Mouse (Mus musculus) Muller cell, postnatal 12 days (primary cell): ENCODE measurements around the gene Hbp1.

ENCODE experiments used
- DNase-seq: peaks from one replicate; pipeline ENCODE4 v3.0.0-alpha.2; 2015; ENCODE audit errors: inconsistent ontology term

Hbp1 gene

DNA sequence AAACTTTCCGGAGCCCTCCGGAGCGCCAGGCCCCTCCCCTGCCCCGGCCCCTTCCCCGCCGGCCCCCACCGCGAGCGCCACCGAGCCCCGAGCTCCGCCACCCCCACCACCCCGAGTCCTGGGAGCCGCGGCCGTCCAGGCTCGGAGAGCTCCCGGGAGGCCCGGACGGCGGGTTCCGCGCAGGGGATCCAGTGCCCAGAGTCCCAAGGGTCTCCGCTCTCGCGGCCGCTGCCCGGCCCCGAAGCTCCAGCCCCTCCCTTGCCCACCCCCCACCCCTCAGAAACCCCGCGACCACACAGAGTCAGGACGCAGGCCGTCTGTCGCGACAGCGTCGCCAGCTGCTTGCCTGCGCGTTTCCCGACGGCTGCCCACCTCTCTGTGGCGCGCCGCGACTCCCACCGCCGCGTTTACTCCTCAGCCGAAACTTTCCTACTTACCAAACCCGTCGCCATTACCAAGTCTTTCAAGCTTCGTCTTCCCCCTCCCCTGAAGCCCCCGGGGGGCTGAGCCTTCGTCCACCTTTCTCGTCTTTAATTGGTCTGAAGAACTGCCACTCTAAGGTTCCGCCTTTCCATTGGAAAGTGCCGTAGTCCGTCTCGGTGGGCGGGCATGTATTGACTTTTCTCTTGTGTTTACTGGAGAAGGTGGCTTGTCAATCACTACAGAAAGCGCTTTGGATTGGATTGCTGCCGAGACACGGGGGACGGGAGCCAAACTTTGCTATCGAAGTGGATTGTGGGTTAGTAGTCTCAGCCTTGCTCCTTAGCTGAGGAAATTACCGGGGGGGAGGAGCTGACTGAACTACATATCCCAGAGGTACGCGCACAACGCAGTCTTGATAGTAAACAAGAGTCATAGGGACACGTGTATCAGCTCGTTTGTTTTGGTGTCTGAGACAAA, at the start of gene Hbp1:
Gene Hbp1 (minus strand): TSS at position 777 of the 900 bp plus-strand sequence.
- DNase-seq: peak; percentile 100

DNA sequence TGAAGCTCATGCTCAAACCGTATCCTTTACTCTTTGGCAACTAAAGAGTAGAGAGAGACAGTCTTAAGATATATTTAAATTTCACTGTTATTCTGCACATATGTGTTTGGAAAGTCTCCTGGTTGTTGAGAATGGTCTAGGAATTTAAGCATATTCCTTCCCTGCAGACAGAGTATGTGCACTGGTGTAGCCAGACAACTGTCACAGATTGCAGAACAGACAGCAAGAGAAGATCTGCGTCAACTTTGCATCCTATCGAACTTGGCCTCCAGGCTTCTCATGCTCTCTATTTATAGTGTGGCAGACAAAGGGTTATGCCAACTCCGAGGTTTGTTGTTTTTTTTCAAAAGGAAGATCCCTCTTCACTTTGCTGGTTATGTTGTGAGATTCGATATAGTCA, 48.4 kb upstream of the Hbp1 start:
- DNase-seq: no peak

DNA sequence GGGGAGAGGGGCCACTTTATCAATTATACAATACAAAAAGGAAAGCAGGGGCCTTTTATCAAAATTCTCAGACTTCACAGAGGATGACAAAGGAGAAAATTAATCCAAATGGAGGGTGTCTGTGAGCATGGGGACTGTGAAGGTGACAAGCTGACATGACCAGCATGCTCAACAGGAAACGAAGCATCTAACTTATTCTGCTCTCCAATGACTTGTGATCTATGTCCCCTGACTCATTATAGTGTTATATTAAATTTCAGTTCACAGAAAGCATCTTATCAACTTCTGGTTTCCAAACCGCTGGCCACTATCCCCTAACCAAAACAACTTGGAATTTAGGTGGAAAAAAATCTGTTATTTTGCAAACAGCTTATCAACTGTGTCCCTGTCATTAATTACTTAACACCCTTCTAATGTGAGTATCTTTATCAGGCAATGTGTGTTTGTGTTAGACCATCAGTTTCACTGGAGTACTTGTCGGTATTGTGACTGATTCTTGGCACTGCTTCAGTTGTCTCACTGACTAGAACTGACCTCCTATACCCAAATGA, 47.1 kb upstream of the Hbp1 start:
- DNase-seq: no peak

DNA sequence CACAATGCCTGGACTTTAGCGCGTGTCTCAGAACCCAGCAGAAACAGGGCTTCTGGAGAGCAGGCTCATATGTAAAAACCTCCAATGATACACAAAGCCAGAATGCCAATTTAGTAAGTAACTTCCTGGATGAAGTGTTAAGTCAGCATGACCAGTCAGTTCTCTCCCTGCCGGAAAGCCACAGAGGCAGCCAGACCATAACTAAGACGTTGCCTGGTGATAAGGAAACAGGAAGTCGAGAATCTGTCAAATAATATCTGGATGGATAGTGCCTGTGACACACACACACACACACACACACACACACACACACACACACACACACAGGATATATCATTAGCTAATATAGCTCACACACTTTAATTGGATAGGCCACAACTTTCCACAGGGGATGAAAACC, 46.5 kb upstream of the Hbp1 start:
- no peak for DNase-seq

DNA sequence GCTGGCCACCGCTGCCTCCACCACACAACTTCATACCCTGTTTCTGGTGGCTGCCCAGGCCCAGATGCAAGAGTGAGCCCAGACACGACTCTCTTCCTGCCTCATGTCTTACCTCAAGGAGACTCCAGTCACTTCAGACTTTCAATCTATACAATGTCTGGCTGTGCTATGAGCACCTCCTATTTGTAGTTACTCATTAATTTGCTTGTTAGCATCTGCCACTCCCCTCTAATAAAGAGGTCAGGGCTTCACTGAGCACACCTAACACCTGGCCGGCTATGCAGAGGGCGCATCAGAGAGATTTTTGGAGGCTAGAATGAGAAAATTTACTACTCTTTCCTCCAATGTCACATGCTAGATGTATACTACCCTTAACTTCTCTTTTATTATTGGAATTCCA, 40.2 kb upstream of the Hbp1 start:
- DNase-seq: no peak

DNA sequence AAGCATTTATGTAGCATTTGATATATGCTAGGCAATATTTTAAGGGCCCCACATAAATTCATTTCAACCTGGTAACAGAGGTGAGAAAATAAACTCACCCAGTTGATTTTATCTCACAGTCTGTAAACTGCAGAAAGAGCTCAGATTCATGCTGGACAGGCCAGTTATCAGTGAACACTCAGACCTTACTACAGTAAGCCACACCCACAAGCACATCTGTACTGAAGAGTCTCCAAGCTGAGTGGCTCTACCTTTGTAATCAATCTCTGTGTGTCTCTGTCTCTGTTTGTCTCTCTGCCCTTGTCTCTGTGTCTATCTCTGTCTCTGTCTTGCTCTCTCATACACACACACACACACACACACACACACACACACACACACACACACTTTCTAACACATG, 39.4 kb upstream of the Hbp1 start:
- DNase-seq: no peak

DNA sequence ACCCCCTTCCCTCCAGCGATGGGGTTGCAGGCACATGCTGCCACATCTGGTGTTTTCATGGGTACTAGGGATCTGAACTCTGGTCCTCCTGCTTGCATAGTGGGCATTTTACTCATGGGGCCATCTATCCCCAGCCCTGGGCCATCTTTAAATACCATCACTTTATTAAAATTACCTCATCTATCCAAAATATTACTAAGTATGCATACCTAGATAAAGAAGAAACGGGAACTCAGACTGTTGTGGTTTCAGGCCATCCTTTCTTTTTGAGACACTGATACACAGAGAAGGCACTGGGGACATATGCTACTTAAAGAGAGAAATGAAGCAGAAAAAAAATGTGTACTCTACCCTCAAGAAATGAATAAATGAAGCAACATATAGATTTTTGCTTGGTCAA, 36.1 kb upstream of the Hbp1 start:
- no peak for DNase-seq

DNA sequence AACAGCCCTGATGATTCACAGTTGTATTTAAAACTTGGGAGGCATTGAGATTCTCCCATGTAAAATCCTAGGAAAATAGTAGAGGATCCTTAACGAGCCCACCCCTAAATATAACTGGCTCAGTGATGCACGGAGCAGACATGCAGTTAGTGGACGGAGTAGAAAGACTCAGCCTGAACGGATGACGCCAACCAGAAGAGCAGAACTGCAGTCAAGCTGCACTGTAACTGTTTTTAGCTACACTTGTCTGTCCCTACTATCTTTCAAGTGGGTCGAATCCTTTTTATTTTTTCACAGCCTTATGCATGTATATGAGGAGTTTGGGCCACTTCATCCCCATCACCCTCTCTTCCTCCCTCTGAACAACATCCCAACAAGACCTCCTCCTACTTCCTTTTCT, 35.4 kb upstream of the Hbp1 start:
- no peak for DNase-seq

DNA sequence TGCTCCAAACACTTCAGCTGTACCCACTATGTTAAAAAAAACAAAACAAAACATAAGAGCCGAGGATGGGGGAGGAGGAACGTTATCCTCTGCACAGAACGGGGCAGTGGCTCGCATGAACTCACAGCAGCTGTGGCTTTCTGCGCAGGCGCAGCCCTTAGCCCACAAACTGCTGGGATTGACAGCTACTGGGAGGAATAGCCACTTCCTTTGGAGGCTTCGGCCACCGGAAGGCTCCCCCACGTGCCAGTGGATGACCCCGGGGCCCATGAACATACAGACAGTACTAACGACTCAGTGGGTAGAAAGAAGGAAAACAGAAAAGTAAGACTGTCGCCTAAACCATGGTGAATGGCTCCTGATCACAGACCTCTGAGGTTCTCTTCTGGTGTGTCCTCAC, 34.3 kb upstream of the Hbp1 start:
- DNase-seq: no peak

DNA sequence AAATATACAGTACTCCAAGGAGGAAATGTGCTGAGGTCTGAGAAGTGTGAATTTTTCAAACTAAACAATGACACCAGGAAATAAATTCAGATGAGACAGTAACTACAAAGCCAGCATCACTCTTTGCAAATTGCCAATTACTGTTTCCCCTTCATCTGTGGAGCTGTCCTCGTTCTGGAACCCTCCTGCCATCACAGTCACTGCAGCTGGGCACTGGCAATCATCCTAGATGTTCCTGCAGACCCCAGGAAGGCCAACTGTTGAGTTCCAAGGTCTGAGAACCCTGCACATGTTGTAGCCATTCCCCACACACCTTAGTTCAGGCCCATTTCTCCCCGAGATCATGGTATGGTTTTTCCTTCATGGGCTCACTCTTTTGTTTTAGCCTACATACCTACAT, 33.9 kb upstream of the Hbp1 start:
- DNase-seq: no peak

DNA sequence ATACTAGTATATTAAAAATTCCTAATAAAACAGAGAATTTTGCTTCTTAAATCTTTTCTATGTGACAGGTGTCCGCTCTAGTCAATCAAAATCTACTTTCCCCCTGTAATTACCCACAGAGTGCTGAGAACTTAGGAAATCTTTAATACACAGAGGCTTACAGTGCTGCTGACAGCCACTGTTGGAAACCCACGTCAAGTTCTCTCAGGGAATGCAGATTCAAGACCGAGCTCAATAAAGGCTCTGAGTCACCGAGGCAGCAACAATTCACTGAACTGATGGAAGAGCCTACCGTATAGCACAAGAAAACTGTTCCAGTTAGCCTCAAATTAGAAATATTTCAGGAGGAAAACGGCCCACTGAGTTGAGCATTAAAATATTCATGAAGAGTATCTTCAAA, 33.4 kb upstream of the Hbp1 start:
- DNase-seq: peak; percentile 30

DNA sequence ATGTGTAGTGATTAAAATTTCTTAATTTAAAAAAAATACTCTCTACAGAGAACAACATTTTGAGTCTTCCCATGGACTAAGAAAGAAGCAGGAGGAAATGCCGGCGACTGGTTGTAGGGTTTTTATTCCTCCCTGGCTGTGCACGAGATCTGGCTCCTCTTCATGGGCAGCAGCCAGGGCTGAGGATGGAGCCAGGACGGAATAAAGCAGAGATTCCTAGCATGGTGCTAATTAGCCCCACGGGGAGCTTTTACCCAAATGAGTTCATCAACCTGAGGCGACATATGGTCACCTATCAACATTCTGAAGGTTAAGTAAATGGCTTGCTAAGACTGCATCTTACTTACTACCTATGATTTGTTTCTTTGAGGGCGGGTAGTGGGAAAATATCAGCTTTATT, 32.9 kb upstream of the Hbp1 start:
- DNase-seq: no peak

DNA sequence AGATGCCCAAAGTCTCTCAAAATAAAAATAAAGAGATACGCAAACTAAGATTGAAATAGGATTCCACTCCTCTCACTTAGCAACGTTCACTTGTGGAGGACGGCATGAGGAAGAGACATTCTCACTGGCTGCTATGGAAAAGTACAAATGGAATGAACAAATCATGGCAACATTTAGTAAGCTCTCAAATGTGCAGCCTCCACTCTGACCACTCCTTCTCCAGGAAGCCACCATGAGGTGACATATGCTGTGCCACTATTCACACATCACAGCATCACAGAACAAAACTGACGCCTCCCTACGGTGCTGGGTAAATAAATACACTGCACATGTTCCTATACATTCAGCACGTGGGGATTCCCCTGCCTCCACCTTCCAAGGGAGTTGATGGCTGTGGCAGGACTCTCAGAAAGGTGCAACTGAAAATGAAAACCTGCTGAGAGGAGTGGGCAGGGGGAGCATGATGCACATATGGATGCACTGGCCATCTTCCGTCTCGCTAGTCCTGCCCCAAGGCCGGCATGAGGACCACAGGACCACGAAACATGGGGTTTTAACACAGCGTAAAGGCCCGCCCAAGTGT, 27.4 kb upstream of the Hbp1 start:
- DNase-seq: no peak

DNA sequence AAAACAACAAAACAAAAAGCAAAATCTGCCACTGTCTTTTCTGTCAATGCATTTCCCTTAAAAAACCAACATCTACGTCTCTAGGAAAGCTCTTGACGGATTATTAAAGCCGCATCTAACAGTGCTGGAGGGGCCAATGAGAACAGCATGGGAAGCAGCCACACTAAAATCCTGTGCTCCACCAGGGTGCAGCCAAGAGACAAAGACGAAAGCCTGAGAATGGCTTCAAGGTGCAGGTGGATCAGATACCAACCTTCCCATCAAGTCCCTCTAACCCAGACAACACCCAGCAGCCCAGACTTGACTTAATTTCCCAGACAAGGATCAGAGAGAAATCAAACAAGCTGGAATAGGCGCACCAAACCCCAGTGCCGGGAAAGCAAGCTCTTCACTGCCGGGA, 26.2 kb upstream of the Hbp1 start:
- no peak for DNase-seq

DNA sequence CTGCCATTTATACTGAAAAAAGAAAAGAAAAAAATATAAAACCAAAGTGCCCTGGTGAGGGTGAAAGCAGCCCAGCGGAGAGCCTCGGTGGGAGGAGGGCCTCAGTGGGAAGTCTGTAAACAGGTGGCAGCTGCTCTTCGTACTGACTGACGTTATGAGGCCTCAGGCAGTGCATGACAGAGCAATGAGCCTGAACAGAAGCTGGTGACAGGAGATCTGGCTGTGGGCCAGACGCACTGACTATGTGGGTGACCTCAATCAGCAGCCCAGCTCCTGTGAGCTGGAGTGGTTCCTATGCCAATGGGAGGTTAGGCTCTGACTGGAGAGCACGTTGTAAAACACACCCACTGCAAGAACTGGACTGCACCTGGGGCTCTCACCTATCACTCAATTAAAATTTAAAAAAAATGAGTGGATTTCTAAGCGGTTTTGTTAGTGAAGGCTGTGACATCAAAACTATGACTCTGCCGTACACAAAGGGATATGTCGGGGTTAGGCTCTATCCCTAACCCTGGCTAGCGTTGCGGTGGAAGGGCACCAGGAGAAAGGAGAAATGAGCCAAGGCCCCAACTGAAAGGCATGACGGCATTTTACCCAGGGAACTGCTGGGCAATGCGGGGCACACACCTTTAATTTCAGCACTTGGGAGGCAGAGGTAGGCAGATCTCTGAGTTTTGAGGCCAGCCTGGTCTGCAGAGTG, 23.3 kb upstream of the Hbp1 start:
- DNase-seq: peak; percentile 90

DNA sequence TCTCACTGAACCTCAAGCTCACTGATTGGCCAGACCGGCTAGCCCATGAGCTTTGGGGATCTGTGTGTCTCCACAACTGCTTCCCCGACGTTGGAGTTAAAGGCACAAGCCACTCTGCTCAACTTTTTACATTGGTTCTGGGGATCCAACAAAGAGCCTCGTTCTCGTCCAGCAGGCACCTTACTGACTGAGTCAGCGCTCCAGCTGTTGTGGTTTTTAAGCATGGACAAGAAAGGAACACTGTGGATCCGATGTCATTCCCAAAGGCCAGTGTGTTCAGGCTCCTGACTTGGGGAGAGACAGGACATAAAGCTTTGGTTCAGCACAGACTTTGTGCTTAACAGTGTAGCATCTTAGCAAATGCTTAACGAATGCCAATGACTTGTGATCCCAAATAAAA, 21.2 kb upstream of the Hbp1 start:
- DNase-seq: no peak

DNA sequence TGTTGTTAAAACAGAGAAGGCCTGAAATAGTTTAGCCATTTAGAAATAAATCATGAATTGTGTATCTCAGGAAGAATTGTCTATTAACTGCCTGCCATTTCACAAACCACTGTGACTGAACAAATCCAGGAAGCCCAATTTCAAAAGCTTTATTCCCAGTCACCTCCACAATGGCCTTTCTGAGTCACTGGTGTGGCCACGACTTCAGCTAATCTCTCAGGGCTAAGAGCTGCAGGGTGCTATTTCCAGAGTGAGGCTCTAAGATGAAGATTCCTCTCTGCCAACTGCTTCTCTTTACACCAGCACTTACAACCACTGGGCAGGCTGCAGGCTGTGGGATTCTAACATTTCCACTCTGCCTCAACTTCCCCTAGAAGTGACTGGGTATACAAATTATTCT, 18.8 kb upstream of the Hbp1 start:
- peak; percentile 42 for DNase-seq

DNA sequence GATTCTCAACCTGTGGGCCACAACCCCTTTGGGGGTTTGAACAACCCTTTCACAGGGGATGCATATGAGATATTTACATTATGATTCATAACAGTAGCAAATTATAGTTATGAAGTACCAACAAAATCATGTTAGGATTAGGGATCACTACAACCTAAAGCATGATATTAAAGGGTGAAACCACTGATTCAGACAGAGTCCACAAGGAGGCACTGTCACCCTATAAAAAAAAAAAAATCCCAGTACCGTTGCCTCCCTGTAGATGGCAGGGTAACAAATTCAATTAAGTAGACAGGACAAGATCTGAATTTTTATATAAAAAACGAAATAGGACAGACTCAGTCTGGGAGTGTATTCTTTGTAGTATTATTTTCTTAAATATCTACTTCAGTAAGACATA, 17.2 kb upstream of the Hbp1 start:
- DNase-seq: peak; percentile 46

DNA sequence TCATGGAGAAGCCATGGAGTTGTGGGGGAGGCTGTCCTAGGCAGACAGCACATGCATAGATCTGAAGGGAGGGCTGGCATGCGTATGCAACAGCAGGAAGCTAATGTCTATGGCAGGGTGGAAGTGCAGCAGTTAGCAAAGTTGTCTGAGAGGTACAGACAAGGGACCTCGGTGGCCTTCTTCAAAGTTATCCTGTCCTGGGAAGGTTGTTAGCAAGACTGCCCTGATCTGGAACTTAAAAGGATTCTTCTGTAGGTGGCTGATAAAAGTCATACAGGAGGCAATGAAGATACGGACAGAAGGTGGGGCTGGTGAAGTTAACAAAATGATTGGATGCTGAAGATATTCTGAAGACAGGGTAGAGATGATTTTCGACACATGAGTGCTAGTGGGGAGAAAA, 16.1 kb upstream of the Hbp1 start:
- DNase-seq: no peak

DNA sequence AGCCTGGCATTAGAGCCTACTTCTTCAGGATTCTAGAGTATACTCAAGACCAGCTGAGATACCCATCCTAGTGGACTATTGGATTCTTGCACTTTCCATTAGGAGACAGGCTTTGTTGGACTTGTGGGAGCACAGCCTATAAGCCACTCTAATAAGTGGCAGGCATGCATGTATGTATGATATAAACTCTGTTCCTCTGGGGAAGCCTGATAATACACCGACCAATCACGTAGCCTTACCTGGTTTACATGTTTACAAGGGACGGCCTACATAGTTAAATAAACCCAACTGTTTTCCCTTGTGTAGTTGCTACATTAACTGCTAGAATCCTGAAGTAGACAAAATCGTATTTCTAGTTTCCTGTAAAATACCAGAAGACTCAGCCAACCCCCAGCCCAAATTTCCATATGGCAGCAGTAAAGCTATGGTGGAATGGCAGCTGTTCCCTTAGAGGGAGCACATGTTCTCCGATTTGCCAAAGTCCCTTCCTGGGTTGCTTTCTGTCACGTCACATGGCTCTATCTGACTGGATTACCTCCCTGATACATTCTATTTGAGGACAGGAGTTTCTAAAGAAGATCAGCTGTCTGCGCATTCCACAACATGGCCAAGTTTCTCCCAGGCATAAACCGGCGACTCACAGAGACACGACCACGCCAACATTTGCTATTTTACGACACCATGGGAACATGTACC, 15.3 kb upstream of the Hbp1 start:
- DNase-seq: no peak

DNA sequence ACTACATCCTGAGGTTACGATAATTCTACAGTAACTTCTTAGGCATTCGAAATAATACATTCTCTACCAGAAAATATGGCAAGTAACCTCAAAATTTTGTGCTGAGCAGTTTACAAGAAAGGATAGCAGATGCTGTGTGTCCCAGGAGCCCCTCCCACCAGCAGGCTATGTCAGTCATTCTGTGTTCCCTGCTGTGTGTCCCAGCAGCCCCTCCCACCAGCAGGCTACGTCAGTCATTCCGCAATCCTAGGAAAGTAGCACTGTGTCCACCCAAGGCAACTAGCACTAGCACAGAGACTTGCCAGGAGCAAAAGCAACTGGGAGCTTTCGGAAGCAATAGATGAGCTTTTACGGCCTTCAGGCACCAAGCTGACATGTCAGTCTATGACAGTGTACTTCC, 13.7 kb upstream of the Hbp1 start:
- no peak for DNase-seq

DNA sequence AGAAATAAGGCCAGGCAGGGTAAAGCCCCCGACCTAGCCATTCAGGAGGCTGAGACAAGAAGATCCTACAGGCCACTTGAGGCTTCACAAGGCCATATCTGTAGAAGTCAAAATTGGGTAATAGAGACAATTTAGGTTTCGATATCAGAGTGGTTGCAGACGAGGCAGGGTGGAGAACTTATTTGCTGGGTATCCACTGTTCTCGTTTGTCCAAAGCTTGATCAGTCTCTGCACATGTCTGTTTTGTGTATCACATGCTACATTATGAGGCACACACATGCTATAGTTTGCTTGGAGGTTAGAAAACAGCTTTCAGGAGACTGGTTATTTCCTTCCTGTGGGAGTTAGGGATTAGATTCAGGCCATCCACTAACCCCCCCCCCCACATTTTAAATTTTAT, 5.5 kb upstream of the Hbp1 start:
- no peak for DNase-seq
